Mouse (Mus musculus): Measurements from ENCODE around the gene Agap1.

Gene Agap1

GRCm38 (mm10) chr1:89939981-89940726, 485.5 kb downstream of the Agap1 start:
- peak; percentile 74 to 80 for DNase-seq

GRCm38 (mm10) chr1:89940961-89941524, 486.4 kb downstream of the Agap1 start:
- no peak for DNase-seq

- no peak for DNase-seq
Measured at GRCm38 (mm10) chr1:89941701-89942381, 487.2 kb downstream of the Agap1 start.

- no peak for DNase-seq
Measured at GRCm38 (mm10) chr1:89942395-89942976, 487.9 kb downstream of the Agap1 start.

GRCm38 (mm10) chr1:89943202-89943601, 488.6 kb downstream of the Agap1 start:
- DNase-seq = peak; percentile 68 to 77

Measured in lung, adult 18-20 months (tissue).